Mouse (Mus musculus) CH12.LX (cell line): ENCODE measurements around the gene Gper1. TPM values are rescaled to one million over a fixed set of nuclear protein-coding genes. Genes with fewer than 3 reads are reported as not detected.

Source experiments
- DNase-seq: peaks from one replicate; pipeline ENCODE4 v3.0.0-alpha.2; 2013; ENCODE audit errors: extremely low read depth
- H3K27ac ChIP-seq: 2 replicates; pipeline ENCODE4 v1.5.1; 2012; ENCODE audit warnings: low read depth, mild to moderate bottlenecking, control low read depth, moderate library complexity; ENCODE audit not compliant: insufficient read depth
- H3K27me3 ChIP-seq: replicated peaks from 2 replicates; pipeline ENCODE3; 2012; ENCODE audit warnings: inconsistent platforms
- H3K36me3 ChIP-seq, 2 experiments: replicated peaks in 1 of 2; 2 replicates each; pipeline versions ENCODE3 to v1.6.1; 2012; ENCODE audit warnings: inconsistent platforms in 1 of 2, low read length in 1 of 2, mild to moderate bottlenecking in 1 of 2, mixed read lengths in 1 of 2, moderate library complexity in 1 of 2; ENCODE audit not compliant: control insufficient read depth in 1 of 2, insufficient read depth in 1 of 2
- H3K4me1 ChIP-seq, 2 experiments: 2 replicates each; pipeline ENCODE4 v1.6.1; 2012; ENCODE audit warnings: inconsistent platforms in 1 of 2, moderate library complexity in 1 of 2; ENCODE audit not compliant: insufficient read depth in 2 of 2, control insufficient read depth in 1 of 2
- H3K4me2 ChIP-seq: 2 replicates; pipeline ENCODE4 v1.6.1; 2012; ENCODE audit warnings: low read depth, mild to moderate bottlenecking, control low read depth; ENCODE audit not compliant: poor library complexity, insufficient read depth, severe bottlenecking
- H3K4me3 ChIP-seq, 3 experiments: fragments of 150-350 bp in 1 of 3; sonication (generic) in 1 of 3; replicated peaks in 1 of 3; 2 replicates each; pipeline versions ENCODE3 to v1.5.1; 2011 to 2012; ENCODE audit warnings: low read depth in 2 of 3, low read length in 2 of 3, mild to moderate bottlenecking in 2 of 3, moderate library complexity in 2 of 3, control low read depth in 1 of 3, improper control_type of control experiment in 1 of 3, inconsistent platforms in 1 of 3, mixed read lengths in 1 of 3; ENCODE audit not compliant: poor library complexity in 1 of 3
- H3K79me2 ChIP-seq: replicated peaks from 2 replicates; pipeline ENCODE4 v1.6.1; 2012; ENCODE audit warnings: mild to moderate bottlenecking, moderate library complexity; ENCODE audit not compliant: control insufficient read depth, poor library complexity, insufficient read depth, severe bottlenecking; ENCODE audit errors: extremely low read depth
- H3K9ac ChIP-seq: 2 replicates; pipeline ENCODE4 v1.6.1; 2012; ENCODE audit warnings: low read depth, mild to moderate bottlenecking, control low read depth, moderate library complexity; ENCODE audit not compliant: insufficient read depth
- H3K9me3 ChIP-seq: replicated peaks from 2 replicates; pipeline ENCODE3; 2012; ENCODE audit warnings: low read length, inconsistent platforms, mixed read lengths
- CHD1 ChIP-seq: IDR thresholded peaks from 2 replicates; pipeline ENCODE4 v1.6.1; 2012; ENCODE audit warnings: low read depth, low read length, improper control_type of control experiment, inconsistent platforms
- CHD2 ChIP-seq: IDR thresholded peaks from 2 replicates; pipeline ENCODE4 v1.6.1; 2011; ENCODE audit warnings: low read length, improper control_type of control experiment
- CTCF ChIP-seq, 2 experiments: IDR thresholded peaks in 1 of 2; conservative IDR thresholded peaks in 1 of 2; 2 replicates each; pipeline ENCODE4 v1.5.1; 2011 to 2012; ENCODE audit warnings: low read depth in 2 of 2, low read length in 2 of 2, improper control_type of control experiment in 1 of 2, inconsistent platforms in 1 of 2, mild to moderate bottlenecking in 1 of 2, moderate library complexity in 1 of 2
- ELF1 ChIP-seq: IDR thresholded peaks from 2 replicates; pipeline ENCODE4 v1.6.1; 2014; ENCODE audit warnings: low read depth, mild to moderate bottlenecking, inconsistent platforms, low read length, improper control_type of control experiment
- ETS1 ChIP-seq: conservative IDR thresholded peaks from 2 replicates; pipeline ENCODE4 v1.6.1; 2012; ENCODE audit warnings: low read depth, mild to moderate bottlenecking, inconsistent platforms, low read length, improper control_type of control experiment, moderate library complexity
- HCFC1 ChIP-seq: IDR thresholded peaks from 2 replicates; pipeline ENCODE4 v1.6.1; 2012; ENCODE audit warnings: low read depth, mild to moderate bottlenecking, inconsistent platforms, low read length, improper control_type of control experiment
- MXI1 ChIP-seq: IDR thresholded peaks from 2 replicates; pipeline ENCODE4 v1.6.1; 2011; ENCODE audit warnings: mild to moderate bottlenecking, low read depth, low read length, improper control_type of control experiment
- MYC ChIP-seq: IDR thresholded peaks from 2 replicates; pipeline ENCODE4 v1.6.1; 2011; ENCODE audit warnings: low read depth, mild to moderate bottlenecking, improper control_type of control experiment, low read length
- NRF1 ChIP-seq: IDR thresholded peaks from 2 replicates; pipeline ENCODE4 v1.6.1; 2014; ENCODE audit warnings: low read depth, mild to moderate bottlenecking, inconsistent platforms, low read length, improper control_type of control experiment, moderate library complexity
- POLR2A ChIP-seq: IDR thresholded peaks from 2 replicates; pipeline ENCODE4 v1.6.1; 2011; ENCODE audit warnings: low read depth, mild to moderate bottlenecking, improper control_type of control experiment, low read length
- POLR2AphosphoS2 ChIP-seq: IDR thresholded peaks from 2 replicates; pipeline ENCODE4 v1.6.1; 2011; ENCODE audit warnings: low read depth, low read length, improper control_type of control experiment
- RAD21 ChIP-seq: IDR thresholded peaks from 2 replicates; pipeline ENCODE4 v1.6.1; 2011; ENCODE audit warnings: low read depth, mild to moderate bottlenecking, low read length, improper control_type of control experiment, moderate library complexity
- RCOR1 ChIP-seq: conservative IDR thresholded peaks from 2 replicates; pipeline ENCODE4 v1.6.1; 2012; ENCODE audit warnings: low read depth, mild to moderate bottlenecking, inconsistent platforms, low read length, improper control_type of control experiment
- SIN3A ChIP-seq: IDR thresholded peaks from 2 replicates; pipeline ENCODE4 v1.6.1; 2012; ENCODE audit warnings: low read length, improper control_type of control experiment, inconsistent platforms
- TBP ChIP-seq: conservative IDR thresholded peaks from 2 replicates; pipeline ENCODE4 v1.6.1; 2011; ENCODE audit warnings: low read depth, low read length, improper control_type of control experiment
- TCF12 ChIP-seq: IDR thresholded peaks from 2 replicates; pipeline ENCODE4 v1.6.1; 2014; ENCODE audit warnings: low read depth, mild to moderate bottlenecking, inconsistent platforms, low read length, improper control_type of control experiment
- UBTF ChIP-seq: IDR thresholded peaks from 2 replicates; pipeline ENCODE4 v1.6.1; 2012; ENCODE audit warnings: low read depth, mild to moderate bottlenecking, inconsistent platforms, low read length, improper control_type of control experiment, moderate library complexity
- USF1 ChIP-seq: IDR thresholded peaks from 2 replicates; pipeline ENCODE4 v1.6.1; 2014; ENCODE audit warnings: low read depth, mild to moderate bottlenecking, inconsistent platforms, low read length, improper control_type of control experiment
- USF2 ChIP-seq: conservative IDR thresholded peaks from 2 replicates; pipeline ENCODE4 v1.6.1; 2011; ENCODE audit warnings: low read depth, low read length, improper control_type of control experiment
- ZKSCAN1 ChIP-seq: IDR thresholded peaks from 2 replicates; pipeline ENCODE4 v1.6.1; 2012; ENCODE audit warnings: low read depth, inconsistent platforms, low read length, improper control_type of control experiment, borderline replicate concordance
- ZMIZ1 ChIP-seq: IDR thresholded peaks from 2 replicates; pipeline ENCODE4 v1.6.1; 2012; ENCODE audit warnings: low read depth, mild to moderate bottlenecking, inconsistent platforms, low read length, improper control_type of control experiment
- ZNF384 ChIP-seq: IDR thresholded peaks from 2 replicates; pipeline ENCODE4 v1.6.1; 2012; ENCODE audit warnings: low read depth, low read length, improper control_type of control experiment, inconsistent platforms
- dilution Hi-C: fragments of 300-500 bp; cut with MboI; formaldehyde crosslinking; loops from 2 replicates; pipeline ENCODE4 v1.14.3; 2020; ENCODE audit warnings: low sequenced_read_pairs; ENCODE audit not compliant: extremely low pct_unique_long_range_greater_than_20kb, extremely low pct_ligation_motif_present
- in situ Hi-C: fragments of 300-500 bp; cut with MboI; formaldehyde crosslinking; loops from 3 replicates; pipeline ENCODE4 v1.14.3; 2019; ENCODE audit warnings: low sequenced_read_pairs, low pct_ligation_motif_present, low pct_unique_long_range_greater_than_20kb, mixed read lengths
- polyA plus RNA-seq: library from polyadenylated mRNA; unstranded; fragments of >175 nt; gene quantifications from 2 replicates; pipeline ENCODE4 v1.2.1, GENCODE M21; 2012; ENCODE audit warnings: low read depth; ENCODE audit not compliant: insufficient read length
- total RNA-seq, 2 experiments: library from RNA; depleted of rRNA; stranded (reverse); fragments of 300-350 nt in 1 of 2; fragments of >200 nt in 1 of 2; gene quantifications; 2 replicates each; pipeline ENCODE4 v1.2.3; 2012 to 2014

The Gper1 gene
- total RNA-seq (2012; rRNA removed) (0.08 and 0.13 TPM in 2 replicates), total RNA-seq (2014; rRNA removed) (not detected in 2 replicates), polyA plus RNA-seq (not detected in 2 replicates)

GRCm38 (mm10) chr5:139423026-139423865, at the start of gene Gper1:
TSS of gene Gper1 (plus strand) at chr5:139423151.
- peaks cover 0 to 76% of the 10 kb centered on the region in 2 experiments for H3K36me3 ChIP-seq
- in situ Hi-C loops (no loop called here), dilution Hi-C loops (no loop called here)
- no peaks in the 10 kb centered on the region for H3K79me2 ChIP-seq
- no peaks in the 10 kb centered on the region for H3K9me3 ChIP-seq
- peaks cover 0 to 16% of the 10 kb centered on the region in 2 experiments; a peak in 3 of 4 replicates for H3K4me1 ChIP-seq
- no peak within 1 kb of the TSS for H3K27ac ChIP-seq
- TF ChIP-seq HCFC1 (no peak), CTCF (conservative IDR thresholded peaks at IDR 0.05 in 1 of 2, IDR thresholded peaks at IDR 0.05 in 1 of 2; ENCODE audit: low read depth in 2 of 2, low read length in 2 of 2) (no peak), MYC (no peak), SIN3A (no peak), USF2 (no peak), TCF12 (no peak), ZNF384 (no peak), RAD21 (no peak), UBTF (no peak), ZKSCAN1 (no peak), USF1 (no peak)
- H3K4me3 ChIP-seq, result no peak within 1 kb of the TSS
- H3K4me2 ChIP-seq, result no peak within 1 kb of the TSS
- DNase-seq, result no peak
- no peak within 1 kb of the TSS for H3K9ac ChIP-seq
- H3K27me3 ChIP-seq, result no peaks in the 10 kb centered on the region

- H3K36me3 ChIP-seq, result peaks cover 0 to 35% of the 10 kb centered on the region in 2 experiments
- no peak overlapping the region for H3K9ac ChIP-seq
- no peak for DNase-seq
- dilution Hi-C loops (no loop called here), in situ Hi-C loops (loop anchor here (25.0 kb wide), 1 partner anchor 88 kb away; the partner anchor contains the start of gene 3110082I17Rik)
- H3K79me2 ChIP-seq, result no peaks in the 10 kb centered on the region
- TF ChIP-seq ZNF384 (no peak), SIN3A (no peak), MXI1 (no peak), TBP (no peak), NRF1 (no peak), POLR2A (no peak), ETS1 (no peak), POLR2AphosphoS2 (no peak), UBTF (no peak), ZMIZ1 (no peak), HCFC1 (no peak), RCOR1 (no peak), MYC (no peak), ELF1 (no peak), ZKSCAN1 (no peak), CHD1 (no peak), CHD2 (no peak)
- no peak overlapping the region for H3K27ac ChIP-seq
- no peaks in the 10 kb centered on the region for H3K27me3 ChIP-seq
- no peak overlapping the region for H3K4me2 ChIP-seq
- H3K9me3 ChIP-seq, result no peaks in the 10 kb centered on the region
- no peak overlapping the region for H3K4me3 ChIP-seq
- H3K4me1 ChIP-seq, result peaks cover 7 to 9% of the 10 kb centered on the region in 2 experiments; a peak in 3 of 4 replicates
These were observed 49.0 kb upstream of the Gper1 start for GRCm38 (mm10) chr5:139373889-139374444.
